Mouse (Mus musculus) cortical plate, adult 2 months (tissue): Measurements from ENCODE around the gene Lpp.

Experiments
- CTCF ChIP-seq: fragments of 200-500 bp; IDR thresholded peaks from 2 replicates; pipeline ENCODE4 v1.5.1; 2011; ENCODE audit warnings: mild to moderate bottlenecking, control low read depth, low read length; ENCODE audit not compliant: insufficient read depth; ENCODE audit errors: extremely low read depth
- POLR2A ChIP-seq: fragments of 200-500 bp; IDR thresholded peaks from 2 replicates; pipeline ENCODE4 v1.6.1; 2011; ENCODE audit warnings: mild to moderate bottlenecking, low read length, control low read depth; ENCODE audit not compliant: insufficient read depth; ENCODE audit errors: extremely low read depth

DNA sequence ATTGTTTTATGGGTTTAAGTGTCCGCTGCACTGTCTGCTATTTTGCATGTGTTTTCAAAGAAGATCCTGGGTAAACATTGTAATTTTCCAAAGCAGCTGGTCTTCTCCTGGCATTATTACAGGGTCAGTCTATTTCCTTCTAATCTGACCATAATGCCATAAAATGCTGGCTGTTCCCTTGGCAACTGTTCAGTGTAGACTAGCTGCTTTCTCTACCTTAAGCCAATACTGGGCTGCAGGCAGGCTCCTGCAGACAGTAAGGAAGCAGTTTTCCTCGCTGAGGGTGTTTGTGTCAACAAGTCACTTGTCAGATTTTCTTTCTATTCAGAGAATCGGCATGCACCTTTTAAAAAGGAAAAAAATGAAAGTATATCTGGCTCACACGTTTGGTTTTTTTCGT, 537.3 kb downstream of the Lpp start:
- TF ChIP-seq CTCF (no peak), POLR2A (no peak)
